ENCODE assay signal across 8 mouse cellular contexts in the genomic region with DNA sequence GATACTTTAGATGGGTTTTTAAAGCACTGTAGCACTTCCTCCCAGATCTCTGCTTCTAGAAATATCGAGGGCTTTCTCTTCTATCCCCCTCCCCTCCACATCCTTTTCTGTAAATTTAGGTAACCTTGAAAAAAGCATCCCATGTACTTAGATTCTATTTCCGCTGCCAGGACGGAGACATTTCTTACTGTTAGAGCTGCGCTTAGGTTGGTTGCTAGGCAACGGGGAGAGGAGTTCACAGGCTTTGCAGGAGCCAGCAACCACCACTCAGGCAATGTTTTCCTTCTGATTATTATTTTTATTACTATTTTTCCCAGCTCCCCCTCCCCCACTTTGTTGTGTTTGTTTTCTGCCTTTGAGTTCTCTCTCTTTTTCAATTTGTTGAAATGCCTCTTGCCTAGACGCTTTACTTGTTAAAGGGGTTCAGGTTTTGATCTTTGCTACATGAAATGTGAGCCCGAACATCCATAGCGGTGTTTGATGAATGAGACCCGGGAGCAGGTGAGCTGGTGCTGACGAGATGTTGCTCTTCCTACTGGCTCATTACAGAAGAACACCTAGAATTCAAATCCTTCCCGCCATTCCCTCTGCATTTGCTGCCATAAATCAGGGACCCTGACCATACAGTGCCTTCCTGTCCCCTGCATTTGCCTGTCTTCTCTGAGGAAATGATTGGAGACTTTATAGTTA.
DNase-seq lines count a peak whose midpoint lies in the region.

No protein-coding gene starts in this region.

- DNase-seq in adrenal gland, postnatal 14 days = peak; percentile 24
- no peak for DNase-seq in adrenal gland, postnatal 4 days (ENCODE audit: low spot score in 2 of 2)
- peak; percentile 5 for DNase-seq in ovary, adult 18-20 months (ENCODE audit: low spot score)
- no peak for DNase-seq in ovary, postnatal 14 days (ENCODE audit: low spot score)
- DNase-seq in left cerebral cortex, postnatal 10 days (ENCODE audit: extremely low spot score in 1 of 2, low spot score in 2 of 2) = peak; percentile 41 to 73
- DNase-seq in right cerebral cortex, postnatal 36 days (ENCODE audit: low spot score in 2 of 2) = peak; percentile 41 to 61
- no peak for DNase-seq in ovary, postnatal 36 days (ENCODE audit: low spot score)
- no peak for DNase-seq in gastrocnemius, postnatal 25 days

- intact Hi-C loops in left cerebral cortex, postnatal 10 days (cut with DNase I) = no loop called here

Comparison
In these comparisons a context has a peak if more than half of its experiments do, and no peak if none do; other contexts are left out.
1. DNase-seq: peak in adrenal gland, postnatal 14 days (single experiment), ovary, adult 18-20 months (single experiment), left cerebral cortex, postnatal 10 days (2 of 2) and right cerebral cortex, postnatal 36 days (2 of 2); none in adrenal gland, postnatal 4 days (0 of 2), ovary, postnatal 14 days (single experiment), ovary, postnatal 36 days (single experiment) and gastrocnemius, postnatal 25 days (single experiment).